Mouse (Mus musculus) CD4-positive, CD25-positive, alpha-beta regulatory T cell (primary cell): Measurements from ENCODE around the gene Olfr325. TPM values are rescaled to one million over a fixed set of nuclear protein-coding genes. Genes with fewer than 3 reads are reported as not detected.

Experiments used
- polyA plus RNA-seq: library from polyadenylated mRNA; unstranded; fragments of 100-300 nt; shearing (Covaris generic); gene quantifications from one replicate; pipeline ENCODE4 v1.2.1, GENCODE M21; 2017

The Olfr325 gene
- polyA plus RNA-seq = not detected

DNA sequence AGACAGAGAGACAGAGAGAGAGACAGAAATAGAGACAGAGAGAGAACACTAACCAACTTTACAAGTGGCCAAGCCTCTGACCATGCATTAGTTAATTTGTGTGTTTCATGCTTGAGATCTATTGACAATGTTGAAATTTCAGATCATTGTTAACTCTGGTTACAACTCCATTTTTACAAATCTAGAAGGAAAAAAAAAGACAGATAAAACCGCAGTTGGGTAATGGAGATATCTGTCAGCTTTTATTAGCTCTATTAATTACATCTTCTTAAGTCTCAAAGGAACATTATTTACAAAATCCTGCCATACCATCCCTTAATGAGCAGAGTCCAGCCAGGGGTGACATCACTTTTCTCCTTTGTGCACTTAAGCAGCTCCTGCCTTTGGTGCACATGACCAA, at the start of gene Olfr325:
Gene Olfr325 (plus strand): TSS at position 301 of the 400 bp plus-strand sequence.

DNA sequence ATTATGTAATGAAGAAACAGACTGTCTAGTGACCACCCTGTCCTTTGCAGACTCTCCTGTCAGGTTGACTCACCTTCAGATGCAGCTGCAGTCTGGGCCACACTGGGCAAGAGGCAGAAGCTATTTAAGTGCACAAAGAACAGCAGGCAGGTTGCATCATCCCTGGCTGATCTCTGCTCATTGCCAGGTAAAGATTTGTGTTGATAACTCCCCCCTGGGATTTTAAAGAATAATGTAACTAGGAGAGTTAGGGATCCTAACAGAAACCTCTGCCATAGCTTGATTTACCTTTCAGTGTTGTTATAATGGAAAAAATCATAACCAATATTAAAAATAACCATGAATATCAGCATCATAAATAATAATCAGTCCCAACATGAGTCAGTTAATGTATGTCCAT, 42.8 kb upstream of the Olfr325 start, which contains the start of gene Olfr330:
Gene Olfr330 (minus strand): TSS at position 101 of the 400 bp plus-strand sequence.

DNA sequence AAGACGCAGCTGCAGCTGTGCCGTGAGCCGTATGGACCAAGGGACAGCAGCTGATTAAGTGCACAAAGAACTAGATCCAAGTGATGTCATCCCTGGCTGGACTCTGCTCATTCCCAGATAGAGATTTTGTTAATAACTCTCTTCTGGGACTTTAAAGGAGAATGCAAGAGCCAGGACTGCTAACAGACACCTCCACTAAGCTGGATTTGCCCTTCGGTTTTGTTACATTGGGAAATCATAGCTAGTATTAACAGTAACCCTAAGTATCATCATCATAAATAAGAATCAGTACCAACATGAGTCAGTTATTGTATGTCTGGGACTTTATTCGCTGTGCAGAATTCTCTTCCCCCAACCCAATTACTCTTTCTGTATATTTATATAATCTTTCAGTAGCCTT, 31.2 kb upstream of the Olfr325 start, which contains the start of gene Olfr329-ps:
Gene Olfr329-ps (minus strand): TSS at position 101 of the 400 bp plus-strand sequence.

DNA sequence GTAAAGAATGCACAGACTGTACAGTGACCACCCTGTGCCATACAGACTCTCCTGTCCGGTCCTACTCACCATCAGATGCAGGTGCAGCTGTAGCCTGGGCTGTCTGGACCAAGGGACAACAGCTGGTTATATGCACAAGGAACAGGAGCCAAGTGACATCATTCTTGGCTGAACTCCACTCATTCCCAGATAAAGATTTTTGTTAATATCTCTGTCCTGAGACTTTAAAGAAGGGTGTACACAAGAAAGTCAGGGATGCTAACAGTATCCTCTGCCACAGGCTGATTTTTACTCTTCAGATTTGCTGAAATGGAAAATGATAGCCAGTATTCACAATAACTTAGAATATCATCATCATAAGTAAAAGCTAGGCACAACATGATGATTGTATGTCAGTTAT, 22.0 kb upstream of the Olfr325 start, which contains the start of gene Olfr328:
Gene Olfr328 (minus strand): TSS at position 101 of the 400 bp plus-strand sequence.

DNA sequence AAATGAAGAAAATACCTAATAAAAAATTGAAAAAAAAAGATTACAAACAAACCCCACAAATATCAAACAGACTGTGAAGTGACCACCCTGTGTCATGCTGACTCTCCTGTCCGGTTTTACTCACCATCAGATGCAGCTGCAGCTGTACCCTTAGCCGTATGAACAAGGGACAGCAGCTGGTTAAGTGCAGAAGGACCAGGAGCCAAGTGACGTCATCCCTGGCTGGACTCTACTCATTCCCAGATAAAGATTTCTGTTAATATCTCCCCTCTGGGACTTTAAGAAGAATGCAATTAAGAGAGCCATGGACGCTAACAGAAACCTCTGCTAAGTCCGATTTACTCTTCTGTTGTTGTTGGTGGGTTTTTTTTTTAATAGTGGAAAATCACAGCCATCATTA, 7.1 kb upstream of the Olfr325 start, which contains the start of gene Olfr224:
Gene Olfr224 (minus strand): TSS at position 149 of the 400 bp plus-strand sequence.

DNA sequence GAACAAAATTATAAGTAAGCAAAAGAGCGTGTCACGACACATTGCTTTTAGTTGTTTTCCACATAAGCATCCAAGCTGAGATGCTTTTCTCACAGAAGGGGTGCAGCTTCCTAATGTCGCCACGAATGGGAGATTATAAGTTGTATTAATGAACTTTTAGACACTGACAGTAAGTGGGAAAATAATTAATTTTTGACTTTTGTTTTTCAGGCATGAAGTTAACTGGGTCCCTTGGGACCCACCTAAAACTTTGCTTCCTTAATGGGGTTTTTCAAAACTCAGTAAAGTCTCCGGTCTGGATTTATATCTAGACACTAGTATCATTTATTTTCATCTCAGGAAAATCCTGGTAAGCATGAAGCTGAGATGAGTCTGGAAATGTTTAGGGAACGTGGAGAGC, 17.3 kb downstream of the Olfr325 start, which contains the start of gene Olfr324:
Gene Olfr324 (plus strand): TSS at position 301 of the 400 bp plus-strand sequence.

DNA sequence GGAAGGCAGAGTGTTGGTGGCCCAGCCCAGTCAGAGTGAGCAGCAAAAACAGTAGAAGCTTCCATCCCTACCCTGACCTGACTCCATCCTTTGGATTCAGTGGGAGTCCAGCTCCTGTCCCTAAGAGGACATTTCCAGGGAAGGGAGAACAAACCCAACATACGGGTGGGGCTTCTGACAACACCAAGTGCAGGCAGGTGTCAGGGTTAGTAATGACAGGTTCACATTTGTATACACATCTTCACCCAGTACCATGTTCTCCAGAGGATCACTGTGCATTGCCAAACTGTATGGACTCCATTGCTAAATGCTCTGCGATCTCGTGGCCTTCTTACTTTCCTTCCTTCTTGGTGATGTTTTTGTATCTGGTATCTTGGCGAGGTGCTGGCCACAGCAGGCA, 38.4 kb downstream of the Olfr325 start, which contains the start of gene 2210407C18Rik:
Gene 2210407C18Rik (minus strand): TSS at position 101 of the 400 bp plus-strand sequence.

DNA sequence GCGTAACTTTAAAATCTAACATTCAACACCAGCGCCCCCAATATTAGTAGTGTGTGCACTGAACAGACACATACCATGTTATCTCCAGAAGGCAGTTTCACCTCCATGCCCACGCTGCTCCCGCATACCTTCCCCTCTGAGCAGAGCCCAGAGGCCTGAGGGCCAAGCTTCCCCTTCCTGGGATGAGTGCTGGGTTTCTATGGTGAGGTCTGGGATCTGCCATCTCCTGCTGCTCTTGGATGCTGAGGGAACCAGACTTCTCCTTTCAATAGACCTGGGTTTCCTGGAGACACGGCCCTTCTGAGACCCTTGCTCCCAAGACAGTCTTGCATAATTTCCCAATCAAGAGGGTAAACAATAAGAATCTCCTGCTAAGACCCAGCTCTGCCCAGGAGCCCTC, 52.9 kb downstream of the Olfr325 start, which contains the start of gene Olfr323:
Gene Olfr323 (minus strand): TSS at position 101 of the 400 bp plus-strand sequence.

Other genes starting within 250 kb of the Olfr325 start
- gene Zfp672, start 247.4 kb upstream of the Olfr325 start, polyA plus RNA-seq = 44.2 TPM
- 21.6 TPM for gene Sh3bp5l, start 247.0 kb upstream of the Olfr325 start, polyA plus RNA-seq
- not detected for gene Lypd8, start 198.7 kb upstream of the Olfr325 start, polyA plus RNA-seq
- gene 1810065E05Rik, start 156.6 kb upstream of the Olfr325 start, polyA plus RNA-seq = not detected
- gene Gm12253, start 145.2 kb upstream of the Olfr325 start, polyA plus RNA-seq = 0.13 TPM
- gene Lypd9, start 124.8 kb upstream of the Olfr325 start, polyA plus RNA-seq = not detected
- gene Olfr30, start 115.5 kb upstream of the Olfr325 start, polyA plus RNA-seq = not detected
- gene Olfr332, start 85.2 kb upstream of the Olfr325 start, polyA plus RNA-seq = not detected
- not detected for gene Olfr331, start 75.2 kb upstream of the Olfr325 start, polyA plus RNA-seq
- gene Olfr330, start 42.9 kb upstream of the Olfr325 start, polyA plus RNA-seq = 0.17 TPM
- gene Olfr329-ps, start 31.3 kb upstream of the Olfr325 start, polyA plus RNA-seq = not detected
- gene Olfr328, start 22.1 kb upstream of the Olfr325 start, polyA plus RNA-seq = not detected
- gene Olfr224, start 7.2 kb upstream of the Olfr325 start, polyA plus RNA-seq = not detected
- not detected for gene Olfr324, start 17.4 kb downstream of the Olfr325 start, polyA plus RNA-seq
- gene 2210407C18Rik, start 38.3 kb downstream of the Olfr325 start, polyA plus RNA-seq = not detected
- not detected for gene Olfr323, start 52.8 kb downstream of the Olfr325 start, polyA plus RNA-seq
- not detected for gene Trim58, start 62.7 kb downstream of the Olfr325 start, polyA plus RNA-seq
- gene Olfr322, start 81.1 kb downstream of the Olfr325 start, polyA plus RNA-seq = not detected
- gene Olfr320, start 103.4 kb downstream of the Olfr325 start, polyA plus RNA-seq = not detected
- gene Olfr319, start 121.4 kb downstream of the Olfr325 start, polyA plus RNA-seq = not detected
- not detected for gene Olfr318, start 146.3 kb downstream of the Olfr325 start, polyA plus RNA-seq
- gene Olfr317, start 161.5 kb downstream of the Olfr325 start, polyA plus RNA-seq = not detected
- gene Olfr316, start 175.0 kb downstream of the Olfr325 start, polyA plus RNA-seq = not detected
- not detected for gene Olfr315, start 195.5 kb downstream of the Olfr325 start, polyA plus RNA-seq
- gene Olfr314, start 205.2 kb downstream of the Olfr325 start, polyA plus RNA-seq = not detected
- 0.66 TPM for gene Fam183b, start 224.2 kb downstream of the Olfr325 start, polyA plus RNA-seq
- gene Olfr313, start 237.3 kb downstream of the Olfr325 start, polyA plus RNA-seq = not detected